Mouse (Mus musculus): ENCODE data around the gene Mycs.

Gene Mycs

GRCm38 (mm10) chrX:5469165-5469564, at the start of gene Mycs:
Mycs (minus strand) TSS chrX:5469265.
- DNase-seq (ENCODE audit: low spot score in 2 of 2), result no peak

GRCm38 (mm10) chrX:5468022-5468421, 1.0 kb downstream of the Mycs start:
- DNase-seq (ENCODE audit: low spot score in 2 of 2), result no peak
